Mouse (Mus musculus) urinary bladder, postnatal 36 days (tissue): ENCODE results near the gene Cachd1.

Experiments
- DNase-seq, 2 experiments: peaks; one replicate each; pipeline ENCODE4 v3.0.0; 2022; ENCODE audit warnings: low spot score in 2 of 2, mixed read lengths in 1 of 2

Cachd1 gene

GRCm38 (mm10) chr4:100776043-100776870, at the start of gene Cachd1:
Gene Cachd1 (plus strand): TSS chr4:100776675.
- DNase-seq, result peak; percentile 68 to 79

GRCm38 (mm10) chr4:100728896-100729479, 47.5 kb upstream of the Cachd1 start:
- no peak for DNase-seq

GRCm38 (mm10) chr4:100735098-100735935, 41.2 kb upstream of the Cachd1 start:
- no peak for DNase-seq

GRCm38 (mm10) chr4:100735936-100736349, 40.5 kb upstream of the Cachd1 start:
- no peak for DNase-seq

- DNase-seq, result no peak
Observed at GRCm38 (mm10) chr4:100743615-100744014, 32.9 kb upstream of the Cachd1 start.

GRCm38 (mm10) chr4:100752278-100752677, 24.2 kb upstream of the Cachd1 start:
- no peak for DNase-seq

- no peak for DNase-seq
Observed at GRCm38 (mm10) chr4:100755632-100756031, 20.8 kb upstream of the Cachd1 start.

- no peak for DNase-seq
Observed at GRCm38 (mm10) chr4:100756499-100756898, 20.0 kb upstream of the Cachd1 start.

- DNase-seq, result no peak
Observed at GRCm38 (mm10) chr4:100758265-100758898, 18.1 kb upstream of the Cachd1 start.

GRCm38 (mm10) chr4:100759603-100760002, 16.9 kb upstream of the Cachd1 start:
- no peak for DNase-seq

GRCm38 (mm10) chr4:100760416-100760815, 16.1 kb upstream of the Cachd1 start:
- no peak for DNase-seq

- DNase-seq, result no peak
Observed at GRCm38 (mm10) chr4:100768606-100769005, 7.9 kb upstream of the Cachd1 start.

GRCm38 (mm10) chr4:100776871-100777375, 448 bp downstream of the Cachd1 start:
- peak; percentile 35 to 38 for DNase-seq

- DNase-seq, result peak; percentile 12 to 23
Observed at GRCm38 (mm10) chr4:100777376-100778041, 1.0 kb downstream of the Cachd1 start.

GRCm38 (mm10) chr4:100778082-100778481, 1.6 kb downstream of the Cachd1 start:
- no peak for DNase-seq

GRCm38 (mm10) chr4:100779023-100779422, 2.5 kb downstream of the Cachd1 start:
- DNase-seq, result no peak

GRCm38 (mm10) chr4:100779695-100780094, 3.2 kb downstream of the Cachd1 start:
- DNase-seq, result no peak

GRCm38 (mm10) chr4:100780911-100781310, 4.4 kb downstream of the Cachd1 start:
- DNase-seq, result no peak

- DNase-seq, result peak; percentile 11 to 49
Observed at GRCm38 (mm10) chr4:100782348-100782747, 5.9 kb downstream of the Cachd1 start.

GRCm38 (mm10) chr4:100782891-100783290, 6.4 kb downstream of the Cachd1 start:
- no peak for DNase-seq

GRCm38 (mm10) chr4:100787201-100787600, 10.7 kb downstream of the Cachd1 start:
- no peak for DNase-seq
